Mouse (Mus musculus) mesoderm, embryonic 11.5 days (tissue): ENCODE results near the gene Sema7a.

Source experiments
- DNase-seq: peaks from one replicate; pipeline ENCODE4 v3.0.0-alpha.2; 2012; ENCODE audit warnings: low read depth, low spot score

Sema7a gene

DNA sequence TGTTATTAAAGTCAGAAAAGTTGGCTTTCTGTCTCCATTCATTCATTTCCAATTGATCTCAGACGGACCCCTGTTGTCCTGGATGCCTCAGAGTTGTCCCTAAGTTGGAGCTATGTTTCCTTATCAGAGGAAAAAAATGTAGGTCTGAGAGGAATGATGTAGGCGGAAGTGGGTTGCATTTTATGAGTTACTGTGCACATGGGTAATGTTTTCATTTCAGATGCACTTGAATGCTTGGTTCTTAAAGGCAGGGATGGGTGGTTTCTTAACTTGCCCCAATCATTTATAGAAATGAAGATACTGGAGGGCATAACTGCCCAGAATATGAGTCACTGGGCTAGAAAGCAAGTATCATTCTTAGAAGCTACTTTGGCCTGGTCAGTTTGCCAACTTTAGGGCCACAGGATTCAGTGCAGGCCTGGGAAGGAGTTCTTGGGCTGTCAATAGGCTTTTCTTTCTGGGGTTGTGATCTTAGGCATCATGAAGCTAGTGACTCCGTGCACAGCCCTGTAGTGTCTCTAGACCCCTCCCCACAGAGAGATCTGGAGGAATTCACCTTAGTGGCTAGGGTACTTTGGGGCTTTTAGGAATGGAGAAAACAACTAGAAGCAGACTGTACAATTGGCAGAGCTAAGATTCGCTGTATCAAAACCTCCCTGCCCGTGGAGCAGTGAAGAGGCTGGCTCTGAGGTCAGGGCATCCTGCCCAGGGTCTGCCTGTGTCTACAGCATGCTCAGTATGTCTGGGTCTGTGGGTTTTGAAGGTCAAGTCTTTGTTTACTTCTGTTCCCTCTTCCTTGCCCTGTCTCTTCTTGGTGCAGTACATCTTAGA, 1.5 kb upstream of the Sema7a start:
- no peak for DNase-seq

DNA sequence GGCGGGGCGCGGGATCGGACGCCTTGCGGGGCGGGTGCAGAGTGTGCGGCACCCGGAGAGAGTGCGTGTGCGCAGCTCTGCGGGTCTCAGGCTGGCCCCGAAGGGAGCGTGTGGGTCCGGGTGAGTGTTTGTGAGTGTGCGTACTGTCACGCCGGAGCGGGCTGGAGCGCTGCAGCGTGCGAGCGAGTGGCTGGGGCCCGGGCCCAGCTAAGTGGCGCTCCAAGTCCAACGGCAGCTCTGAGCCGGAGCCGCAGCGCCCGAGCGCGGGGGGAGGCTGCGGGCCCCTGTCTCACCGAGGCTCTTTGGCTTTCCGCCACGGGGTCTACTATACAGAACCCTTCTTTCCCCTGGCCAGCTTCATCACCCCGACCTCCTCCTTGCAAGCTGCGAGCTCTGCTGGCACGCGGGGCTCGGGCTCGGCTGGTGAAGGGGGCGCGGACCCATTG, 460 bp downstream of the Sema7a start:
- peak; percentile 43 for DNase-seq

DNA sequence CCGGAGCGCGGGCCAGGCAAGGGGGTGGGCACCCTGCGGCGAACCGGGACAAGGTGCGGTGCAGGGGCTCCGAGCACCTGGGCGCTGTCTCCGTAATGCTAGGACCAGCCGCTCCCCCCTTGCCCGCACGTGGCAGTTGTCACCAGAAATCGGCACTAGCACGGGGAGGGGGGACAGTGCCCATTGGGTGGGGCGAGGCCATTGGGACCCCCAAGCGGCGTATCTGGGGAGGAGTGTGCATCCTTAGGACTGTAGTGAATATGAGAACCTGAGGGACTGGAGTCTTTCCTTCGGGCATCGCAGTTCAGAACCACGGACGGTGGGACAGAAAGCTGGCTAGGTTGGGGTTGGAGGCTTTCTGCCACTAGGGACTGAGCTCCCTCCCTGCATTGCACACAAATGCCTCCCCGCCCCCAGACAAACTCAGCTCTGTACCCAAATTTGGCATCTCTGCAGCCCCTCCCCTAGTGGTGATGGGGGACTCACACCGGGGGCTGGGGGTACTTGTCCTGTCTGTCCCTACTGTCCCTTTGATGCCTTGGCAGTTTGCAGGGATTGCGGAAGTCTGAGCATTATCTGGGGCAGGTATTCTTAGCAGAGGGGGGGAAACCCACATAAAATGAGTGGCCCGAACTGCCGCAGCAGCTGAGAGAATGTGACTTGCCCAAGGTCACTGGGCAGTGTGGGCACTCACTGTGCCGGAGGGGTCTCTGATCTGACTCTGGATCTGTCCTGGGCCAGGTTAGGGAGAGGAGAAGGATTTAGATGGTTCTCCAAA, 1.1 kb downstream of the Sema7a start:
- no peak for DNase-seq

DNA sequence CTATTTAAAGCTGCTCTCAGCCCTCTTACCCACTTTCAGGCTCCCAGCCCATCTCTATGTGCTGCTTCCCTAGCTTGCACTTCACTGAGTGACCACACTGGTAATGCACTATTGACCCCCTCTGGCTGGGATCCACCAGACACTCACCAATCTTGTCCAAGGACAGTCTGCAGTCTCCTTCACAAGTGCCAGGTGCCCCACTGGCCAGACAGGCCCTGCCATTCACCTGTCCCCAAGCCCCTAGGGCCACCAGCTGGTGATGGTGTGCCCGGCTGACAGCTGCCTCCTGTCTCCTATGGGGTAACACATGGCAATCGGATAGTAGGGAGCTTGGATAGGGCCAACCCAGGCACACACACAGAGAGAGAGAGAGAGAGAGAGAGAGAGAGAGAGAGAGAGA, 2.1 kb downstream of the Sema7a start:
- DNase-seq, result no peak

DNA sequence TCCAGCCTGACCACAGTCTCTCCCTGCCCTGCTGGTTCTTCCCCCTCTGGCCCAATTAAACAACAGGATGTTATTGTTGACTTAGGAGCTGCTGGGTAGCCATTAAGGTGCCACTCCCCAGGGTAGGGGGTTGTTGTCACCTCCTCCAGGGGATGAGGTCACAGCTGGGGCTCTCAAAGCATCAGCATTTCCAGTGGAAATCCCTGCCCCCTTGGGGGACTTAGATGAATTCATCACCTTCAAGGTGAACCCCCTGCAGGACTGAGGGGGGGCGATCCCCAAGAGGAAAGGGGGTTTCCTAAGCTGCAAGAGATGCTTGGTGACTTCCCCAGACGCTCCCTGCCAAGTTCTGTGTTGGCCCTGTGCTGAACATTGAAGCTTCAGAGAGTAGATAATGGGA, 3.2 kb downstream of the Sema7a start:
- no peak for DNase-seq

DNA sequence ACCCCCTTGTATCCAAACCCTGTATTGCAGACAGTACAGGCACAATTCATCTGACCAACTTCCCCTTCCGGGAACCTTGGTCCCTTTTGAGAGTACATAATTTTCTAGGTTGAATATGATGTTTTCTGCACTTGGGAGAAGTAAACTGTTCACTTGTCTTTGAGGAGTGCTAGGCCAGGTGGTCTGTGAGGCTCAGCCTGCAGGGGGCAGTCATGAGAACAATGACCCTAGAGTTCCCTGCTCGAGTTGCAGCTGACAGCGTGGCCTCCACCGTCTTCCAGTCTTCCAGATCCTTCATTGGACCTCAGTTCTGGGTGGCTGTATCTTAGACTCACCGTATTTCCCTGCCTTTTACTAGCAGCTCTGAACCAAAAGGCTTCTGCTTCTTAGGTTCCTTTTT, 4.7 kb downstream of the Sema7a start:
- DNase-seq, result peak; percentile 67

DNA sequence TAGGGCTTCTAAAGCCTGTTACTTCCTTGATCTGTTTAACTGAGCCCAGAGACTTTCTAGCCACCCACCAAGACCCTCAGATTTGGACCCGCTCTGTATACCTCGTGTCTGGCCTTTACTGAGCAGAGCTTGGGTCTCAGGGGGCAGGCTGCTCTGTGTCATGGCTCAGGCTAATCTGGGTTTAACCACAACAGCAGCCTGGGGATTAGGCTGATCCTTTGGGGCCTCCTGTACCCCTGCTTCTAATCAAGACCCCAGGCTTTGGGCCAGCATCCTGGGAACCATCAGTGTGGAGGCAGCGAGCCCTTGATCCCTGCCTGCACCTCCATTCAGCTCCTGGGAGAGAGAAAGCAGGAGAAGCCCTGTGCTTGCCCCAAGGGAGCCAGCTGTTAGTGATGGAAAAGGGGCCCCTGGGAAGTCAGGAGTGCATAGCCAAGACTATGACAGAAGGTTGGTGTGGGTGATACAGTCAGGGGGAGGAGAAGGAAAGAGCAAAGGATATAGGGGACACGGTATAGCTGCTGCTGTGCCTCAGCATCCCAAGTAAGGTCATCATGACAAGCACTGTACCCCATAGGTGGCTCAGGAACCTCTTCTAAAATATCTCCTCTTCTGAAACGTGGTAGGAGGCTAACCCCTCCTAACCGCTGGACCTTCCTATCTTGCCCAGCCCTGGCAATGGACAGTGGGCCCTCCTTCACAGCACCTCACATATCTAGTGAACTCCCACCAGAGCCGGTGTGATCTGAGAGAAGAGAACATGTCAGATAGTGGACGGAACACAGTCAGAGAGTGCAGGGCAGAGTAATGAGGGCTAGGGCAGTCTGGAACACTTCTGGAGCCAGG, 6.1 kb downstream of the Sema7a start:
- DNase-seq, result no peak

DNA sequence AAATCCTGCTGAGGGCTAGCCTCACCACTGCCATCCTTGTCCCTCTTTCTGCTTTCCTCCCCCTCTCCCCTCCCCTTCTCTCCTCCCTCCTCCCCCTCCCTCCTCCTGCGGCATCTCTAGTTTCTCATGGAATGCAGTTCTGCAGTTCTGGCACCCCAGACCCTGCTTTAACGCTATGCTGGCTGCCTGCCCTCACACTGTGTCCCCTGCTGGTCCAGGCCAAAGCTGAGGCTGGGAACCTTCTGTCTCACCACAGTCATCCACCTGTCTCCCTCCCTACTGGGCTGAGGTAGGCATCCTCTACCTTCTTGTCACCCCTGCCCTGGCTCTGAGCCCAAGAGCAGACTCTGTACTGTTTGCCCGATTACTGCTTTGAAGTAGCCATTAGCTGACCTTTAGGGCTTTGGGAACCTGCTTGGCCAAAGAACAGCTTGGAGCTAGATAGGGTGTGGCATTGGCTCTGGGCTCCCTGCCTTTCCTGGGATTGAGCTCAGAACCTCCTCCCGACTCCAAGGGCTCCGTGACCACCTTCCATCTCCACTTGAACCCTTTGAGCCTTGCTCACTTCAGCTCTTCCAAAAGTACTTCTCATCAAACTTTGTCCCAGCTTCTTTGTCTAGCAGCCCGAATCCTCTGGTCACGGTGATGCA, 7.6 kb downstream of the Sema7a start:
- DNase-seq, result no peak

DNA sequence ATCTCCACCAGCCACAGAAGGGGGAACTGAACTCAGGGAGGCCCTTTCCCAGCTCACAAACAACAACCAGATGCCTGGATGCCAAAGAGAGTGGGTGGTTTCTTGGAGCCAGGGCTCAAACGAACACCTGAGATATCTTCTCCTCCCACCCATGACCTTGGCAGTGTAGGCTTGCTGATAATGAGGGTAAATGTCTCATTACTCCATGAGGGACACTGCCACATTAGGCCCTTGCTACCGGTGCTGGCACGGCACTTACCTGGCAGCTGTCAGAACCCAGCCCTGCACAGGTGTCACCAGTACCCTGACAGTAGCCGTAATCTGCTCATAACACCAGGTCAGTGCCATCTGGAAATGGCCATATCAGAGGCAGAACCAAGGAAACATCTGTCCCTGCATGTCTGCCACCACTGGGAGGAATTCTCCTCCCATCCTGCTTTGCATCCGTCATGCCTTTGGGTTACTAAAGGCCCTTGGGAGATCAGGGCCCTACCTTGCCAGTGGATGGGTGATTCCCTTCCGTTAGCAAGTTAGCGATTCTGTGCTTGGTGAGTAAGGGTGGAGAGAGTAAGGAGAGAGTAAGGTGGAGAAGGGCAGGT, 8.5 kb downstream of the Sema7a start:
- DNase-seq, result no peak

DNA sequence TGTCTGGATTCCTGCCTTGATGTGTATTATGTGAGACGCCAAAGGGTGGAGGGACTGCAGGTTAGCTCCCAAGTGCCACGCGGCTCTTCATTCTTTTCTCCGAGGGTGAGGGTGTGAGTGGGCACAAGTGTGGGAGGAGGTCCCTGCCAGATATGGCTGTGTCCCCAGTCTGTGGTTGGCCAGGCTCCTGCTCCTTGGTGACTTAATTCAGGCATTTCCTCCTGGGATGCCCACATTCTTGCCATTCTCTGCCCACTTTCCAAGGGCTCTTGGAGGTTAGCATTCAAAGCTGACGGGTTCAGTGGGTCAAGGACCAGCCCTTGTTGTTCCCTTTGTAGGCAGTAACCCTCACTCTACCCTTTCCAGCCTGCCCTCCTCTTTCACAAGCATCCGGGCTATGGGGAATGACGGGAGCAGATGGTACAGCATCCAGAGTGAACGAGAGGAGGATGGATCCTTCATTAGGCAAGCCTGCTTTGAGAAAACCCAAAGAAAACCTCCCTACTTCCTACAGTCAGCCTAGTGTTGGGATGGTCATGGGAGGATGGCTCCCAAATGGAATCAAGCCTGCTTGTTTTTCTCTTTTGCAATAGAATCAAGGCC, 9.3 kb downstream of the Sema7a start:
- no peak for DNase-seq

DNA sequence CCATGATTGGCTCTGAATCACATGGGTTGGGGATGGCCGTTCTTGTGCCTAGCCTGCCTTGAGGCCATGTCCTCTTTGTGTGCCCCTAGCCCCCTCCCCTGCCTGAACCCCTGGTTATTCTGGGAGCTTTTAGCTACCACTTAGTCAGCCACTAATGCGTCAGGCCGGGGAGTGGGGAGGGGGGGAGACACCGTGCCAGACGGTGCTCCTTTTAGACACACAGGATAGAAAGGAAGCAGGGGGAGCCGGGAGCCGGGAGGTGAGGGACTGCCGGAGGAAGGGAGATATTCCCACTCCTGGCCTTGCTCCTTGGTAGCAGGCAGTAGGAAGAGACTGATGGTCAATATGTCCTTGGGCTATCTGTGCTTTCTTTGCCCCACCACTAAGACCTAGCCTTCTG, 10.0 kb downstream of the Sema7a start:
- DNase-seq, result no peak

DNA sequence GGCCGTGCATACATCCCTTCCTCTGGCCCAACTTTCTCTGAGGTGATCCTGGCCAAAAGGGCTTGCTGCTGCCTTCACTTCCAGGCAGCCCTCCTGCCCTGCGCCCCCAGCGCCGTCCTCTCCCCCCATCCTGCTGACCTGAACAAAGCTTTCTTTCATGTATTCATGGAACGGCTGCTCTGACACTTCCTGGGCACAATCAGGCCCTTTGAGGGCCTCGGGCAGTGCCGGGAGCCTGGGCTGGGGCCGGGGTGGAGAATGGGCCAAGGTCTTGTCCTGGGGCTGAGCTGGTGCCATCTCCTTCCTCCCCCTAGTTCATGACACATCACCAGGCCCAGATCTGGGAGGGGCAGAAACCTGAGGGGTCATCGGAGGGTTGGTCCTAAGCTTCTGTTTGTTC, 10.6 kb downstream of the Sema7a start:
- no peak for DNase-seq

DNA sequence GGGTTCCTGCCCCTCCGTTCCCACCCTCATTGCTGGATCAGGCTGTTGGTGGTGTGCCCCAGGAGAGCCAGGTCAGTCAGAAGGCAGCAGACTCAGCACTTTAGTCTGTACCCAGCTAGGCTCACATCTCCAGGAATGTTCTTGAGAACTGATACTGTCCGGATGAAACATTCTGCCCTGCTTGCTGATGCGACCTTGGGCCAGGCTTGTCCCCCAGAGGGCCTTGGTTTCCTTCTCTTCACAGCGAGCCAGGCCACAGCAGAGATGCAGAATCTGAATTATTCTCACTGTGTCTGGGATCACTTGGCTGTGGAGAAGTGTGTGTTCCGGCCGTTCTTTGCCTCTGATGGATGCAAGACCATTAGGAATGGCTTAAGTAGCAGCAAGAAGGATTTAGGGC, 12.1 kb downstream of the Sema7a start:
- DNase-seq, result no peak

DNA sequence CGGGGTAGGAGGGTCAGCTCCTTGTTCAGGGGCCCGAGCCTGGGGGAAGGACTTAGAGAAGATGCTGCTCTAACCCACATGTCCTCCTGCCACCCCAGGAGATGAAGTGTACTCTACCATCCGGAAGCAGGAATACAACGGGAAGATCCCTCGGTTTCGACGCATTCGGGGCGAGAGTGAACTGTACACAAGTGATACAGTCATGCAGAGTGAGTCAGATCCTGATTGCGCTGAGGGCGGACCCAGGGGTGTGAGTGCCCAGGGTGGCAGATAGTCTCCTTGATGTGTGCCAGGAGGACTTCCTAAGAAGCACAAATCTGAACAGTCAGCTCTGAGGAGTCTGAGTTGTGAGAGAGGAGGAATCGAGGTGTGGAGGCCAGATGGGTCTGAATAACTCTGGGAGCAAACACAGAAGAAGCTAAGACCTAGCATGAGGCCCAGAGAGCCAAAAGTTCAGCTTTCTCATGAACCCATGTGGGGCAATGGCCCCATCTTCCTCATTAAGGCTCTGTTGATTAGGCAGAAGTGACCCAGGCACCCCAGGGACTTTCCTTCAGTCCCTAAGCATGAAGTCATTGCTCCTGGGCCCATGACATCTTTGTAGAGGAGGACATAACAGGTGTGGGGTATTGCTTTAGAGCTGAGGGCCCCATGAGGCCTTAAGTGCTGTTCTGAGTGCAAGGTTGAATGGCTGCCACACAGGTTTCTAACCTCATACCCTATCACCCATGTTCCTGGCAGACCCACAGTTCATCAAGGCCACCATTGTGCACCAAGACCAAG, 15.2 kb downstream of the Sema7a start:
- DNase-seq, result no peak

DNA sequence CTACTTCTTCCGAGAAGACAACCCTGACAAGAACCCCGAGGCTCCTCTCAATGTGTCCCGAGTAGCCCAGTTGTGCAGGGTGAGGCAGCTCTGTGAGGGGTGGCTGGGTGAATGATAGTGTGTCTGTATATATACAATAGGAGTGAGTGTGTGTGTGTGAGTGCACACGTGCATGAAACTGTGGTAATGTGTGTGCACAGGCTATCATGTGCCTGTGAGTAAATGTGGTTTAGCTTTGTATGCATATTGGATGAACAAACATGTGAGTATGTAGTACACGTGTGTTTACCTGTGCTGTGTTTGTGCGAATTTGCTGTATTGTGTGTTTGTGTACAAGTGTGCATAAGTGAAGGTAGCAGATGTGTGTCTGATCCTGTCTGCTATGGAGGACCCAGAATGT, 15.9 kb downstream of the Sema7a start:
- DNase-seq, result no peak

DNA sequence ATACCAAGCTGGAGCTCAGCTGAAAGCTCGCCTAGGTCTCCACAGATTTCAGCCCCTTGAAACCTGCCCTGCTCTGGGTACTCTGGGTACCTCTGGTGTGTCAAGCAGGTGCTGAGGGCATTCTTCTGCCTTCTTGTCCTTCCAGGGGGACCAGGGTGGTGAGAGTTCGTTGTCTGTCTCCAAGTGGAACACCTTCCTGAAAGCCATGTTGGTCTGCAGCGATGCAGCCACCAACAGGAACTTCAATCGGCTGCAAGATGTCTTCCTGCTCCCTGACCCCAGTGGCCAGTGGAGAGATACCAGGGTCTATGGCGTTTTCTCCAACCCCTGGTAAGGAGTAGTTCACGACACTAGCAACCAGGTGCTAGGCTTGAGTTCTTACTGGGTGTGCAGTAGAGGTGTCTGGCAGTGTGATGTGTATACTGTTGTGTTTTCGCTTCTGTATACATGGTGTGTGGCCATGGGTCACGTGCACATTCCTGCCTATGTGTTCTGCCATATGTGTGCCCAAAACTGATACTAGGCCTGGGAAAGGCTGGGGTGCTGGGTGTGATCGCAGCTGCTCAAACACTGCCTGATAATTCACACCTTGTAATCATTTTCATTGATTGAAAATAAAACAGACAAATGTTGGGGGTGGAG, 16.4 kb downstream of the Sema7a start:
- DNase-seq, result no peak

DNA sequence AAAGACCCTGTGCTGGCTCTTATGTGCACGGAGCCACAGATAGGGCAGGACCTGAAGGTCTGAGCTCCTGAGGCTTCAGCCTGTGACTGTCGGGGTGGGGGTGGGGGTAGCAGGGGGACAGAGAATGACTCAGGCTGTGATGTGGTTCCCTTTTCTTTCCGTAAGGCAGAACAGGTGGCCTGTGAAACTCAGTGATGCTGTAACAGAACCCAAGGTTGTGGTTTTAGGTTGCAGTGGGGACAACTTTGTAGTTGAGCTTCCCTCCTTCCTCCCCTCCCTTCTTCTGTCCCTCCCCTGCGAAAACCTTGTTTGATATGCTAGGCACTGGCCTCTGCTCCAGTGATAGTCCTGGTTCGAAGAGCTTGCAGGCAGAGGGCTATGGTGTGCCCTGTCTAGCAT, 16.9 kb downstream of the Sema7a start:
- DNase-seq, result no peak

DNA sequence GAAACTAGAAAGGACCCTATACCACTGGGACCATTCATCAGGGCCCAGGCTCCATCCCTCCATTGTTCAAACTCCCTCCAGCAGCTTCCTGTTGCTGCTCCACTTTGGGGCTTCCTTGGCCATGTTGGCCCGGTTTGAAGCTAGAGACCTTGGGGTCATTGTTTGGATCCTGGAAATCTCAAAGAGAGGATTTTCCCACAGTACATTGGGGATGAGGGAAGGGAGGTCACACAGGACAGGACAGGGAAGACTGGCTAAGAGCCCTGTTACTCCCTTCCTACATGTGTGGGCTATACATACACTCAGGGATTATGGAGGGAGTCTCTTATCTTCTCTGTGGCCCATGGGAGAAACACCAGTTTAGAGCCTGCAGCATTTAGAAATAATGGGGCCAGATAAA, 18.7 kb downstream of the Sema7a start:
- no peak for DNase-seq

DNA sequence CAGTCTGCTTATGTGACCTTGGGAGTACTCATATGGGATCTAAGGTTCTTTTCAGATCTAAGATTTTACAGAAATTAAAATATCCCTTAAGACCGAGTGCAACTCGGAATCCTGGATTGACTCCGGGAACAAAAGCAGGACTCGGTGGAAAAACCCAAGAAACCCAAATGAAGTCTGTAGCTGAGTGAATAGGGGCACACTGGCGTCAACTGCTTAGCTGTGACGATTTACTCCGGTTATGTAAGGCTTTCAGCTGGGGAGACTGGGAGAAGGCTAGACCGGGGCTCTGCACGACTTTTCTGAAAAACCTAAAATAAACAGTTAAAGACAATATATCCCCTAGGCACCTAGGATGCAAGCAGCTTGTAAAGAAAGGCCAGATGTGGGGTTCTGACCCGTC, 19.5 kb downstream of the Sema7a start:
- no peak for DNase-seq
